8 mouse cellular contexts compared by ENCODE assay signal in genomic region chrX:11632011-11632410, GRCm38 (mm10).
DNase-seq lines count a peak whose midpoint lies in the region; ATAC-seq lines count a peak whose summit lies in the region.

No protein-coding gene starts in this region.

- peaks cover 10% of the 10 kb centered on the region; the same call in 1 of the 2 replicates for H3K4me1 ChIP-seq in forebrain, embryonic 16.5 days (replicated peaks; ENCODE audit: control insufficient read depth, insufficient read depth, low read length)
- peaks cover 21% of the 10 kb centered on the region for H3K4me1 ChIP-seq in midbrain, embryonic 10.5 days

- peak overlapping the region; percentile 81 for H3K27ac ChIP-seq in forebrain, embryonic 16.5 days (ENCODE audit: low read length)
- peak overlapping the region; percentile 70 for H3K27ac ChIP-seq in midbrain, embryonic 10.5 days (replicated peaks)

- H3K36me3 ChIP-seq in forebrain, embryonic 16.5 days (ENCODE audit: control insufficient read depth, insufficient read depth), result no peaks in the 10 kb centered on the region
- H3K36me3 ChIP-seq in midbrain, embryonic 10.5 days, result no peaks in the 10 kb centered on the region

- WGBS in forebrain, embryonic 16.5 days, result 22% methylated on average over 14 of the region's 14 CpGs
- 23% methylated on average over 14 of the region's 14 CpGs for WGBS in midbrain, embryonic 10.5 days

- H3K4me3 ChIP-seq in forebrain, embryonic 16.5 days (replicated peaks; ENCODE audit: low read length), result no peak overlapping the region
- peak overlapping the region; percentile 32 for H3K4me3 ChIP-seq in midbrain, embryonic 10.5 days

- peak overlapping the region; percentile 39 for H3K4me2 ChIP-seq in forebrain, embryonic 16.5 days (ENCODE audit: low read length)

- ATAC-seq in frontal cortex, adult (ENCODE audit: low TSS enrichment), result peak; percentile 77
- ATAC-seq in forebrain, embryonic 16.5 days, result peak; percentile 69
- no peak for ATAC-seq in monocyte, adult 5-6 weeks (replicated peaks; ENCODE audit: insufficient number of reproducible peaks, low FRiP score, low TSS enrichment, poor library complexity, severe bottlenecking)

- H3K27me3 ChIP-seq in forebrain, embryonic 16.5 days (replicated peaks; ENCODE audit: control insufficient read depth, insufficient read depth, low read length), result no peaks in the 10 kb centered on the region
- H3K27me3 ChIP-seq in midbrain, embryonic 10.5 days (ENCODE audit: low read depth, poor library complexity, severe bottlenecking), result peaks cover 95% of the 10 kb centered on the region

- DNase-seq in frontal cortex, postnatal 25 days (ENCODE audit: low spot score in 2 of 2), result no peak
- peak; percentile 12 for DNase-seq in CD4-positive, CD25-positive, alpha-beta regulatory T cell, adult 2 months (ENCODE audit: low read depth, low spot score)
- peak; percentile 48 for DNase-seq in midbrain, embryonic 10.5 days (ENCODE audit: low spot score)
- no peak for DNase-seq in layer of hippocampus, adult 9-10 months (ENCODE audit: low spot score)
- DNase-seq in adrenal gland, postnatal 36 days, result no peak

- H3K9me3 ChIP-seq in forebrain, embryonic 16.5 days (ENCODE audit: control insufficient read depth, low read length), result no peaks in the 10 kb centered on the region
- no peaks in the 10 kb centered on the region for H3K9me3 ChIP-seq in midbrain, embryonic 10.5 days (replicated peaks)

- peak overlapping the region; percentile 32; the same call in 1 of the 2 replicates for H3K9ac ChIP-seq in forebrain, embryonic 16.5 days (replicated peaks; ENCODE audit: low read depth, low read length)

Comparison
In these comparisons a context has a peak if more than half of its experiments do, and no peak if none do; other contexts are left out.
1. DNase-seq: peak in CD4-positive, CD25-positive, alpha-beta regulatory T cell, adult 2 months (single experiment) and midbrain, embryonic 10.5 days (single experiment); none in frontal cortex, postnatal 25 days (0 of 2), layer of hippocampus, adult 9-10 months (single experiment) and adrenal gland, postnatal 36 days (0 of 2).